Mouse (Mus musculus) ZHBTc4 (cell line): ENCODE measurements at regions not wholly inside any gene's neighbourhood (a gene's known extent, or its start where the extent isn't known, plus 50 kb on each side); places are given as distances from the start of the nearest gene placed in this dataset.

ENCODE experiments used
- DNase-seq: peaks from one replicate; pipeline ENCODE4 v3.0.0-alpha.2; 2011; ENCODE audit warnings: low read depth, low spot score

- DNase-seq = peak; percentile 4
Measured at GRCm38 (mm10) chr6:105389192-105389591, 288.3 kb upstream of the Cntn4 start.

DNA sequence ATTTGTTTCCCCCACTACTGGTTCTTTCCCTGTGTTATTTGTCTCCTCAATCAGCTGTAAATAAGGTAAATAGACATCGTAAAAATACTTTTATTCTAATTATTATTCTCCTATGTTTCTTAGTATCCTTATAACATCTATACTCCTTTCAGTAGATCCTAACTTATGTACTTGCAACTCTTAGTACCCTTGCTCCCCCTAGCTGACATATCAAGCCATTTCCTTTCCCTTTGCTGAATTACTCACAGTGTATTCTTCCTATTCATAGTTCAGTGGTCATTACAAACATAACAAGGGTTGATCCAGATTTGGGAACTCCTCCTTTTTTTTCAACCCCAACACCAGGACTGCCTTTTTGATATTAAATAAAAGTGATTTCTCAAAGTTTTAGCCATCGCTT, 279.1 kb upstream of the Cntn4 start:
- no peak for DNase-seq

DNA sequence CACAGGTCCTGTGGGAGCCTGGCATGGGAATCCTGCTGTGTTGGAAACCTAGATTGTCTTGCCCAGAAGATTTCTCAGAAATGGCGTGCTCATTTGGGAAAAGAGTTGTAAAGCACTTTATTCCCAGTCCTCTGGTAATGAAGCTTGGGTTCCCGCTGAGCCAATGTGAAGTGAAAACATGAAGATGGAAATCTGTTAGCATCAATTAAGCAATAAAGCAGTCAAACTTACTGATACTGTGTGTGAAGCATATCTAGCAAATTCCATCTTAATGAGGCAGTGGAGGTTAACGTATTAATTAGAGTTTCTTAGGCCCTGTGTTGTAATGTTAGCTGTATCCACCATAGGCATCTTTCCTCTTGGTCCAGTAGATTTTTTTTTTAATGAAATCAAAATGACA, 259.9 kb upstream of the Cntn4 start:
- DNase-seq = no peak

DNA sequence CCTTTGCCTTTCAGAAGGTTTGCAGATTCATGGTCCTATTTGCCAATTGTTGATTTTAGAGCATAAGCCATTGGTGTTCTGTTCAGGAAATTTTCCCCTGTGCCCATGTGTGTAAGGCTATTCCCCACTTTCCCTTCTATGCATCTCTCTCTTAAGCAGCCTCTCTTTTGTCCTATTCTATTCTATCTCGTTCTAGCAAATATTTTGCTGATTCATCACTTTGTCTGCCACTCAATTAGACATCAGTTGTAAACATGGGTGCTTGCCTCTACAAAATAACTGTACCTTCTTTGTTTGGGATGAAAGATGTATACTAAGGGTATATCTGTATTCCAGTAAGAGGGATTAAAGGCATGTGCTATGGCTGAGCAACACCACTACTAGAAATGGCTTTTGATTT, 230.3 kb upstream of the Cntn4 start:
- no peak for DNase-seq

DNA sequence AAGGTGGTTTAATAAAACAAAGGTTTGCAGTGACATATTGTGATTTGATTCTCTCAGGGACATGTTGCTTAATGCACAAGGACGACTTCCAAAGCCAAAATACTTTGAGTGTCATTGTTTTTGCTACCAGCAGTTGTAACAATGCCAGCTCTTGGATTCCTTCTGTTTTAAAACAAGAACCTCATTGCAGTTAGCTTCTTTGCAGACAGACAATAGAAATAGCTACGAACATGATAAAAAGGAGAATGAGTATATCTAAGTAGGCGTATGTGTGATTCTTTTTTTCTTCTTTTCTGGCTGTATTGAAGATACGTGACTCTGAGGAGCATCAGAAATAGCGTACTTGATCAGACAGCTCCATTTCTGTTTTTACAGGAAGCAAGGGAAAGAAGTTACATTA, 194.1 kb upstream of the Cntn4 start:
- DNase-seq = no peak

DNA sequence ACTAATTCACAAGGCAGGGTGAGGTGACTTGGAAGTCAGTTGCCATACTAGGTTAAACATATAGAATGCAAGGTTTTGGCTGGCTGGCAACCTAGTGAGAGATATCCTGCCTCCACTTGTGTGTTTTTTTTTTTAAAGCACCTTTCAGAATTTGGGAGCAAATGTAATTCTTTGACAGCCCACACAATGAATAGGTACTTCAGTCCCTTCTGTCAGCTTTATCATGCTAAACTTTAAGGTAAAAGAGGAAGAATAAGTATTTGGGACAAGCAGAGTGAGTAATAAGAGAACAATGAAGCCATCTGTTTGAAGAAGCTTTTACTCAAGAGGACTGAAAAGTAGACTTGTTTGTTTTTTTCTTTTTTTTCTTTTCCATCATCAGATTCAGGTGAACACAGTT, 184.2 kb upstream of the Cntn4 start:
- DNase-seq = peak; percentile 28
